Mouse (Mus musculus) limb, embryonic 10.5 days (tissue): ENCODE measurements at regions not wholly inside any gene's neighbourhood (a gene's known extent, or its start where the extent isn't known, plus 50 kb on each side); places are given as distances from the start of the nearest gene placed in this dataset.

Experiments used
- DNase-seq: peaks from one replicate; pipeline ENCODE4 v3.0.0-alpha.2; 2017; ENCODE audit warnings: low spot score
- H3K27ac ChIP-seq: fragments of 300-500 bp; sonication (generic); 2 replicates; pipeline ENCODE4 v1.5.1; 2016; ENCODE audit warnings: mild to moderate bottlenecking
- H3K27me3 ChIP-seq: fragments of 300-500 bp; sonication (generic); 2 replicates; pipeline ENCODE4 v1.6.1; 2016; ENCODE audit warnings: low read depth, mild to moderate bottlenecking; ENCODE audit not compliant: poor library complexity, severe bottlenecking
- H3K36me3 ChIP-seq: fragments of 300-500 bp; sonication (generic); 2 replicates; pipeline ENCODE4 v1.6.1; 2016; ENCODE audit warnings: mild to moderate bottlenecking, moderate library complexity
- H3K4me1 ChIP-seq: fragments of 300-500 bp; sonication (generic); 2 replicates; pipeline ENCODE4 v1.6.1; 2016
- H3K4me3 ChIP-seq: fragments of 300-500 bp; sonication (generic); 2 replicates; pipeline ENCODE4 v1.5.1; 2016; ENCODE audit warnings: mild to moderate bottlenecking, moderate library complexity
- H3K9me3 ChIP-seq: fragments of 300-500 bp; sonication (generic); replicated peaks from 2 replicates; pipeline ENCODE4 v1.6.1; 2016; ENCODE audit warnings: mild to moderate bottlenecking
- WGBS: fragments of 180-500 bp; shearing (Covaris S2); methylation state at CpG from one replicate; pipeline ENCODE4 v1.1.7; 2016; 5-methylcytosine and 5-hydroxymethylcytosine counted together

DNA sequence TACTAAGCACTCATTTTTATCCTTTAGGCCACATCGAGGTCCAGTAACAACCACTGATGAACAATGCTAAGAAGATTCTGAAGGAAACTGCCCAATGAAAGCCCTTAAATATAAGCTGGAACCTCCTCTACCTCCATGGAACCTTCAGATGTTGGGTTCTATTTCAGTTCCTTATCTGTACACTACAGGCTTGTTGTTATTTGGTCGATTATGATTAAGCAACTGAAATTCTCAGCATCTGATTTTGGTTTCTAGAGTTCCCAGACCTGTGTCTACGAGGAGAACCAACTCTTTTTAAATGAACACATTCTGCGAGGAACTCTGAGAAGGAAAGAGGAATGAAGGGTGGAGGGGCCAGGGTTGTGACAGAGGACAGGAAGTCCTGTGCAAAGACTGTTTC, 253.5 kb downstream of the Ndfip2 start:
- Histone ChIP-seq H3K36me3 (no peaks in the 10 kb centered on the region), H3K9me3 (no peaks in the 10 kb centered on the region), H3K27me3 (no peaks in the 10 kb centered on the region), H3K27ac (no peak overlapping the region), H3K4me1 (no peaks in the 10 kb centered on the region), H3K4me3 (no peak overlapping the region)
- no peak for DNase-seq
- WGBS, result 88% methylated on average over 4 of the region's 4 CpGs

DNA sequence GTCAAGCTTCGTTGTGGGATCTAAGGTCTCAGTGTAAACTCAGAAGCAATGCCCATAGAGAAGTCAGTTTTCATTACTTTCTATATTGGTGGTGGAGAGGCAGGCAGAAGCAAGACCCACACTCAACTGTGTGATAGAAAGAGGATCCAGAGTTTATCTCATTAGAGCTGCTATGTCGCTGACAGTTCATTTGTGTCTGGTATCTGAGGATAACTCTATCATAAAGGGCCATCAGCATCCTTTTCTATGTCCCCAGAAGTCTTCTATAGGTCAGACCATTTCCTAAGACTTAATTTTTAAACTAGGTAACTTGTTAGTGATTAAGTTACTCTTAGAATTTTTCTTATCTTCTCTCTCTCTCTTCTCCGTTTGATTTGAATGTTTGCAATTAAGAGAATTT, 252.8 kb downstream of the Ndfip2 start:
- H3K36me3 ChIP-seq, result no peaks in the 10 kb centered on the region
- no peak for DNase-seq
- no peak overlapping the region for H3K27ac ChIP-seq
- no peaks in the 10 kb centered on the region for H3K9me3 ChIP-seq
- peaks cover 5% of the 10 kb centered on the region for H3K4me1 ChIP-seq
- no peak overlapping the region for H3K4me3 ChIP-seq
- H3K27me3 ChIP-seq, result no peaks in the 10 kb centered on the region
- 92% methylated on average over 3 of the region's 3 CpGs for WGBS

DNA sequence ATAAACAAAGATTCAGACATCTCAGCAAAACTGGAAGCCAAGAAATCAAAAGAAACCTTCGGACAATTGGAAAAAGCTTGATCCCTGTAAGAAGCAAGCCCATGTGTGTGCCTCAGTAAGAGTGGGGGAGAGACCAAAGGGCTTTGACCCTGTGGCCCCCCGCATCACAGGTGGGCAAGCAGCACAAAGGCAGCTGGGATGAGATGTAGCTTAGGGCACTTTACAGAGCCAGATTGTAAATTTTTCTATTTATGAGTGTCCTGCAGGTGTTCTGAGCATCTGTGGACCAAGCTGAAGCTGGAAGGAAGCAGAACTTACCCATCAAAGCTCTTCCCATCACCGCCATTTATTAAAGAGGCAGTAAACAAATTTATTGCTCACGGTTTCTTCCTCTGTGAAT, 246.9 kb downstream of the Ndfip2 start:
- Histone ChIP-seq H3K4me1 (peaks cover 55% of the 10 kb centered on the region), H3K9me3 (no peaks in the 10 kb centered on the region), H3K27me3 (peaks cover 23% of the 10 kb centered on the region; the same call in 1 of the 2 replicates), H3K36me3 (no peaks in the 10 kb centered on the region), H3K4me3 (no peak overlapping the region), H3K27ac (no peak overlapping the region)
- 42% methylated on average over 4 of the region's 4 CpGs for WGBS
- peak; percentile 70 for DNase-seq

DNA sequence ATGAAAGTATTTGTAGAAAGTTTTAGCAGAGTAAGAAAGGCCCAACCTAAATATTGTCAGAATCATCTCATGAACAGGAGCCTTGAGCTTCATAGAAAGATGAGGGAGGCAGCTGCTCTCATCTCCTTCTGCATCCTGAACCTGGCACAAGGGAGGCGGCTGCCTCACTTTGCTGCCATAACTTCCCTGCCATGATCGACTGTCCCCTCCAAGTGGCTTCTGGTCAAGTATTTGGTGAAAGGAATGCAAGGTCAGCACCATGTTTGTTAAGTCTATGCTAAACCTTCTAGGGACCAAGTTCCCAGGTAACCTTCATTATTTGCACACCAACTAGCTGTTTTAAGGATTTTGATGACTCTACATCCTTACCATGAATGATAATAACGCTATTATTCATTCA, 246.0 kb downstream of the Ndfip2 start:
- Histone ChIP-seq H3K4me1 (peaks cover 63% of the 10 kb centered on the region), H3K27me3 (peaks cover 23% of the 10 kb centered on the region; the same call in 1 of the 2 replicates), H3K27ac (no peak overlapping the region), H3K9me3 (no peaks in the 10 kb centered on the region), H3K4me3 (no peak overlapping the region), H3K36me3 (no peaks in the 10 kb centered on the region)
- DNase-seq, result no peak
- 87% methylated on average over 3 of the region's 3 CpGs for WGBS

DNA sequence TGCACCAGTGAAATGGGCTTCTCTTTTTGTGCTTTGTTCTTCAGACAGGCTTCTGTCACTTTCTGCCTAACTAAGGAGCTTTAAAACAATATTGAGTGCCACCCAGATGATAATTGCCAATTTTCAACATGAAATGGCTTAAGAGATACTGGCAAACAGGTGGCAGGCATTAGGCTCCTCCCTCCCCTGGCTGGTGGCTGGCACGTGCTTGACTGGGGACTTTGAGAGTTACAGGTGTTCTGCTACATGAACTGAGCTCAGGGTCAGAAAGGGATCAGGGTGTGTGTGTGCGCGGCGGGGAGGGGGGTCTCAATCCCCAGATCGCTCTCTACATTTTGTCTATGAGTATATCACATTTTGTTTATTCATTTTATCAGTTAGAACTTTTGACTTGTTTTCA, 245.4 kb downstream of the Ndfip2 start:
- Histone ChIP-seq H3K27ac (no peak overlapping the region), H3K4me3 (no peak overlapping the region), H3K9me3 (no peaks in the 10 kb centered on the region), H3K4me1 (peaks cover 69% of the 10 kb centered on the region), H3K36me3 (no peaks in the 10 kb centered on the region), H3K27me3 (peaks cover 23% of the 10 kb centered on the region; the same call in 1 of the 2 replicates)
- no peak for DNase-seq
- 79% methylated on average over 5 of the region's 5 CpGs for WGBS

DNA sequence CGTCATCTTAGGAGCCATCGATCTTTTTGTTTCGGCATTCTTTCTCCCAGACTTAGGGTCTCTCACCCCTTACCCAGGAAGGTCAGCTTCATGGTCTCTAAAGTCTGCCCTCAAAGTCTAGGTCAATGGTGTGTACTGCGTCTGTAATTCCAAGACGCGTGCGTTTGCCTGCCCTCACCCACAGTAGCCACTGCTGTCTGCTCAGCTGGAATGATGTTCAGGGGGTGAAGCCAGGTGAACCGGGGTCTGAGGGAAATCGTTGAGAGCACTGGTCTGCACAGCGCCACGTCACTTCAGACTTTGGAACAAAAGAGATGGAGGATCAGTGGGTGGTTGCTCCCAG, 244.2 kb downstream of the Ndfip2 start:
- 10% methylated on average over 11 of the region's 11 CpGs for WGBS
- H3K36me3 ChIP-seq, result no peaks in the 10 kb centered on the region
- no peaks in the 10 kb centered on the region for H3K9me3 ChIP-seq
- H3K4me3 ChIP-seq, result 0 out of 2 replicates have a peak overlapping the region, but pooled peaks have one; percentile 8
- DNase-seq, result peak; percentile 43
- H3K4me1 ChIP-seq, result peaks cover 73% of the 10 kb centered on the region
- peaks cover 23% of the 10 kb centered on the region; the same call in 1 of the 2 replicates for H3K27me3 ChIP-seq
- peak overlapping the region; percentile 75; the same call in 1 of the 2 replicates for H3K27ac ChIP-seq

DNA sequence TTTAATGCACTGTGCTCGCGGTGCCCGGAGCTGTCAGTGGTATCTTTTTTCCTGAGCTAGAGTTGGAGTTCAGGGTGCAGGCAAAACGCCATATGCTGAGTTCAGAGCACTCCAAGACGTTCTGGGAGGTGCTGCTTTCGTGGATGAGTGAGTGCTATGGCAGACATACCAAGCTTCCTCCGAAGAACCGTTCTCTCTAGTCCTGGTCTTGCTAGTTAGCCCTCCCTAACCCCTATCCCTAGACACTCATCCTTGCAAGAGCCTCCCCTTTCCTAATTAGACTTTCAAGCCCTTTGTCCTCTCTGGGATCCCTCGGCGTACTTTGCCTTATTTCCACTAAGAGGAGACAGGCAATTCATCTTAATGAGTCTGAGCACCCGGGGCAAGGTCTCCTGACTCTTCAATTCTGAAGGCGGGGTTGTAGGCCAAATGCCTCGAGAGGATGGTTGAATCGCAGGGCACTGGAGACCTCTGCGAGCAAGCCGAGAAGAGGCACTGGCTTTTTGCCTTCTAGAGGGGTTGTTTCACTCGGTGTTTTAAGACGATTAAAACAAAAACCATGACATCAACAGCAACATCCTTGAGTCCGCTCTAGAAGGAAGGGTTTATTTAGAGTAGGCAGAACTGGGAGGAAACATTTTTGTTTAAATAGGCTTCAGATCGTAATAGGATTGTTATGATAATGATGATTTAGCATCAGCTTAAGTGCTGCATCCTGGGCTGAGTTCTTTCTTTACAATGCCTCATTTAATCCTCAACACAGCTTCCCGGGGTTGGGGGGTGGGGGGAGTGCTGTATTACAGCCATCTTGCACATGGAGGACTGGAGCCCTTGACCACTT, 243.6 kb downstream of the Ndfip2 start:
- peak overlapping the region; percentile 75 for H3K27ac ChIP-seq
- DNase-seq, result peak; percentile 51
- no peaks in the 10 kb centered on the region for H3K9me3 ChIP-seq
- peak overlapping the region; percentile 28 for H3K4me3 ChIP-seq
- no peaks in the 10 kb centered on the region for H3K36me3 ChIP-seq
- peaks cover 23% of the 10 kb centered on the region; the same call in 1 of the 2 replicates for H3K27me3 ChIP-seq
- WGBS, result 1% methylated on average over 21 of the region's 21 CpGs
- H3K4me1 ChIP-seq, result peaks cover 73% of the 10 kb centered on the region

DNA sequence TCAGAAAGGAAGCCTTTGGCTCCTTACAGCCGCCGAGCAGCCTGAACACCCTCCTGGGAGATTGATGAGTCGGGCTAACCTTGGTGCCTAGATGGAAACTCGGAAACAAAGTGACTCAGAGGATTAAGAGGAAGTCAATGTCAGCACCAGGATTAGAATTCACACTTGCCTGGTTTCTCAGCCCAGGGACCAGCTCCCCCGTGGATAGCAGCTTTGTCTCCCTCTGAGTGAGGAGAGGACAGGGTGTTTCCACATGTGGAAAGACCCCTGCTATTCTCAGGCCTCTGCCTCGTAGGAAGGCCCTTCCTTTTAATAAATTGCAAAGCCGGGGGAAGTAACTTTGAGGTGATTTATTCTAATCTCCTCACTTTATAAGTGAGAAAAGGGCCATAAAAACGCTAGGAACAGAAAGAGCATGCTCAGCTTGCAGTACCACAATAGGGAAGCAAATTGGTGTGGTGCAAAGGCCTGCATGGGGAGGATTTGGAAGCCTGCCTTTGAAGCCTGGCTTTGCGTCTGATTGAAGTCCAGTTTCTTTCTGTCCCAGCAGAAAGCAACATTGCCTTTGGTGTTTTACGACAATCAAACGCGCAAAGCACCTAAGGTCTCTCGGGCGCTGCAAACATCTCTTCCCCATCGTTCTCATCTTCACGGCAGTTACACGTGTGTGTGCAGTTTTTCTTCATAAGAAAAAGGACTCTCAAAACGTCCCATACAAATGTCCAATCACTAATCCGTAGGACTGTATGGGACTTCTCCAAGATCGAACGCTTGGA, 242.8 kb downstream of the Ndfip2 start:
- Histone ChIP-seq H3K4me3 (peak overlapping the region; percentile 28), H3K36me3 (no peaks in the 10 kb centered on the region), H3K27ac (peak overlapping the region; percentile 75), H3K9me3 (no peaks in the 10 kb centered on the region), H3K27me3 (peaks cover 23% of the 10 kb centered on the region; the same call in 1 of the 2 replicates), H3K4me1 (peaks cover 68% of the 10 kb centered on the region)
- WGBS, result 2% methylated on average over 21 of the region's 21 CpGs
- peak; percentile 51 for DNase-seq

DNA sequence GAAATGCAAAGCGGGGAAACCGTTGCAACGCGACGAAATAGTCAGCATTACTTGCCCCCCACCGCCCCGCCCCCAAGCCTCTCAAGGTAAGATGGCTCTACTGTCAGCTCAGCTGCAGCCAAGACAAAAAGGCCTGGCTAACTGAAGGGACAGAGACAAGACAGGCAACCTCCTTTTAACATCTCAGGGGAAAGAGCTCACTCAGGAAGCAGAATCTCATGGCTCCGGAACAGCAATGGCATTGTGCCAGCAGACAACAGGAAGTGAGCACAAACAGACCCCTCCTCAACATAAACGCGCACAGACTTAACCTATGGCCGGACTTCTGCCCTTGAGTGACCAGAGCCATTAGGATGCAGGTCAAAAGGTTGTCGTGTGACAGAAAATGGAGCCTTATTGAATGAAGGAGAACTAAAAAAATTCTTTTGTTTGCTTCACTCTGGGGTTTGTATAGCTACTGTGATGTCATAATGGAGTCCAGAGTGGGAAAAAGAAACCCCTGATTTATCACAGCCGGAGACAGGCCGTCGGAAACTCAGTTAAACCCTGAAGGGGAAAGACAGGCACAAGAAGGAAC, 241.0 kb downstream of the Ndfip2 start:
- H3K4me3 ChIP-seq, result no peak overlapping the region
- H3K4me1 ChIP-seq, result peaks cover 67% of the 10 kb centered on the region
- no peak for DNase-seq
- no peaks in the 10 kb centered on the region for H3K9me3 ChIP-seq
- peaks cover 23% of the 10 kb centered on the region; the same call in 1 of the 2 replicates for H3K27me3 ChIP-seq
- no peaks in the 10 kb centered on the region for H3K36me3 ChIP-seq
- 32% methylated on average over 15 of the region's 15 CpGs for WGBS
- peak overlapping the region; percentile 66 for H3K27ac ChIP-seq

DNA sequence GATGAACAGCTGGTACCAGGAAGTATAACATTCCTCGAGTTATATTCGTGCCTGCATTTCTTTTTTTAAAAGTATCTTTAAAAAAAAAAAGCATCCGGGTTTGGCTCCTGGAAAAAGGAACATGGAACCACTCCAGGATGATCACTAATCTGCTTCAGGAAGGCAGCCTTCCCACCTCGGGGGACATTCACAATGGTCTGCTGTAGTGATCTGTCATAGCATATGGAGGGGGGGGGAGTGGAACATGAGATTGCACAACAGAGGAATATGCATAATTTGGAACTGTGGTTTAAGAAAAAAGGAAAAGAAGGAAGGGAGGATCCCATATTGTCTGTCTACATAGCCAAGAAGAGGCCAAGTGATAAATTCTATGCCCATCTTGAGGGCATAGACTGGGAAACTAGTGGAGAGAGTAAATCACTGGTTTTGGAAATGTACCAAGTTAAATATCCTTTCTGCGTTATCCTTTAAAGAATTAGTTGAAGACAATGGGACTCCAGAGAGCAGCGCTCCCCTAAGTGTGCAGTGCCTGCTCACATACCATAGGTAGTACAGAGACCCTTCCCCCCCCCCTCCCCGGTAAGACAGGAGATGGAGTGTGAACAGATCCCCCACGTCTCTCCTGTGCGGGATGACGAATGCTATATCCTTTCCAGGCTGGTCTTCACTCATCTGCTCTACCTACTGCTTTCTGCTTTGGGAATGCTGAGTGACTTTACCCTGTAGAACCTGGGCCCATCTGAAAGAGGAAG, 240.0 kb downstream of the Ndfip2 start:
- no peaks in the 10 kb centered on the region for H3K36me3 ChIP-seq
- no peaks in the 10 kb centered on the region for H3K9me3 ChIP-seq
- peaks cover 57% of the 10 kb centered on the region for H3K4me1 ChIP-seq
- H3K4me3 ChIP-seq, result no peak overlapping the region
- 0 out of 2 replicates have a peak overlapping the region, but pooled peaks have one; percentile 53 for H3K27ac ChIP-seq
- 71% methylated on average over 10 of the region's 10 CpGs for WGBS
- DNase-seq, result no peak
- H3K27me3 ChIP-seq, result peaks cover 16% of the 10 kb centered on the region; the same call in 1 of the 2 replicates

DNA sequence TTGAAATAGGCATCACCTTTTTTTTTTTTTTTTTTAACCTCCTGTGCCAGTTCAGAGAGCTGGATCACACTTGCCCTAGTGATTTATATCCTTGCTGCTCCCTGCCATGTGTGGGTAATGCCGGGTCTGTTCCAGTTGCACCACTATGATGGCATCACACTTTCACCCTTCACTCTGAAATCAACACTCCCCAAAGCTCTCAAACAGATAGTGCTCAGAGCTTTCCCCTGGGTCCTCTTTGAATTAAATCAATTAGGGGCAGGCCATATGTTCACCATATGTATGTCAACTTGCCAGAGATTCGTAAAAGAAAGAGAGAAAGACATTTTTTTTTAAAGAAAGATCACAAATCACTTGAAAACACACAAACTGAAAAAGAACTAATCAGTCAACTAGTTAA, 236.8 kb downstream of the Ndfip2 start:
- Histone ChIP-seq H3K27me3 (no peaks in the 10 kb centered on the region), H3K4me3 (no peak overlapping the region), H3K27ac (no peak overlapping the region), H3K4me1 (peaks cover 31% of the 10 kb centered on the region), H3K9me3 (no peaks in the 10 kb centered on the region), H3K36me3 (no peaks in the 10 kb centered on the region)
- DNase-seq, result no peak
- 12% methylated on average over 2 of the region's 2 CpGs for WGBS

DNA sequence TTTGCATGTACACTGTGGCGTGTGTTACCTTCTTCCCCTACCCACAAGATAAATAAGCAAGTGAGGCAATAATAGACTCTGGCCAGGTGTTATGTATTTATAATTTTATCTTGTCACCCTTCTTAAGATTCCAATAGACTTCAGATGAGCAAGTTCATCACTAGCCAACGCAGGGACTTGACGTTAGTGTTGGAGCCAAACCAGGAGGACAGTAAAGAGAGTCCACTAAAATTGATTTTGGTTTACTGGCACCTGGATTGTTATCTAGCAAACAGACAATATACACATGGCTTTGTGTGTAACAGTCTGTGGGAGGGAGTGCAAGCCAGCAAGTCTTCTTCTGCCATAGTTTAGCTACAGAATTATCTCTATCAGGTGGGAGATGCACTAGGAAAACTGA, 236.0 kb downstream of the Ndfip2 start:
- Histone ChIP-seq H3K9me3 (no peaks in the 10 kb centered on the region), H3K27ac (no peak overlapping the region), H3K4me3 (no peak overlapping the region), H3K36me3 (no peaks in the 10 kb centered on the region), H3K27me3 (no peaks in the 10 kb centered on the region), H3K4me1 (peaks cover 23% of the 10 kb centered on the region)
- 90% methylated on average over 3 of the region's 3 CpGs for WGBS
- DNase-seq, result no peak
